Mouse (Mus musculus): ENCODE measurements at regions not wholly inside any gene's neighbourhood (a gene's known extent, or its start where the extent isn't known, plus 50 kb on each side); places are given as distances from the start of the nearest gene placed in this dataset.
A peak's percentile ranks its signal among the peaks of the same experiment; 100 is the strongest.

- H3K27me3 ChIP-seq (ENCODE audit: control insufficient read depth, insufficient read depth, low read length): no peaks in the 10 kb centered on the region
- H3K9me3 ChIP-seq (ENCODE audit: control insufficient read depth, low read length): no peaks in the 10 kb centered on the region
- ATAC-seq (ENCODE audit: insufficient read depth, low FRiP score, low TSS enrichment) (no peak), DNase-seq (ENCODE audit: low spot score) (no peak)
- no peaks in the 10 kb centered on the region for H3K36me3 ChIP-seq (ENCODE audit: control insufficient read depth, insufficient read depth, low read length)
- H3K27ac ChIP-seq (ENCODE audit: low read depth, low read length): no peak overlapping the region
- WGBS: 68% methylated on average over 2 of the region's 2 CpGs
- no peaks in the 10 kb centered on the region for H3K4me1 ChIP-seq (ENCODE audit: control insufficient read depth, insufficient read depth, low read length)
- H3K4me3 ChIP-seq (ENCODE audit: low read depth, low read length): no peak overlapping the region
- no peak overlapping the region for H3K9ac ChIP-seq (ENCODE audit: low read length)
- H3K4me2 ChIP-seq (ENCODE audit: low read depth): no peak overlapping the region
Measured at GRCm38 (mm10) chr2:80717979-80718378, 100.9 kb downstream of the Nup35 start.

- no peaks in the 10 kb centered on the region for H3K27me3 ChIP-seq (ENCODE audit: control insufficient read depth, insufficient read depth, low read length)
- DNase-seq (ENCODE audit: low spot score) (no peak), ATAC-seq (ENCODE audit: insufficient read depth, low FRiP score, low TSS enrichment) (no peak)
- H3K27ac ChIP-seq (ENCODE audit: low read depth, low read length): no peak overlapping the region
- H3K36me3 ChIP-seq (ENCODE audit: control insufficient read depth, insufficient read depth, low read length): no peaks in the 10 kb centered on the region
- no peaks in the 10 kb centered on the region for H3K9me3 ChIP-seq (ENCODE audit: control insufficient read depth, low read length)
- H3K4me1 ChIP-seq (ENCODE audit: control insufficient read depth, insufficient read depth, low read length): no peaks in the 10 kb centered on the region
- H3K4me2 ChIP-seq (ENCODE audit: low read depth): no peak overlapping the region
- 84% methylated on average over 5 of the region's 5 CpGs for WGBS
- no peak overlapping the region for H3K4me3 ChIP-seq (ENCODE audit: low read depth, low read length)
- no peak overlapping the region for H3K9ac ChIP-seq (ENCODE audit: low read length)
Measured at GRCm38 (mm10) chr2:80724085-80724484, 107.0 kb downstream of the Nup35 start.

DNA sequence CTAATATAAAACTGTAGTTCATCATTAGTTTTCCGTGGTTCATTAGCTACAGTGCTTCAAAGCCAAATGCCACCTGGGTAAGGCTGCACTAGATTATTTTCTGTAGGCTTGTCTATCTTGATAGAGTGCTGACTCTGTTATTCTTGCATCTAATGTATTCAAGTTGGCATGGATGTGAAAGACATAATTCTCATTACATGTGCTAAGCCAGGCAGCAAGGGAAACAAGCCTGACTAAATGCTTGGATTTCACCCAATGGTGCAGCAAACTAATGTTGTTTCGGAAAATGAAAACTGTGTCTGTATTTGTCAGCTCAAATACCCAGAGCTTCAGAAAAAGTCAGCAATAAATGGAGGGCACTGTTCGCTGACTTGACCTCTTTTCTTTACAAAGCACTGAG lies 114.3 kb downstream of the Nup35 start:
- 87% methylated on average over 3 of the region's 3 CpGs for whole genome bisulfite sequencing
- no peak for ATAC-seq (ENCODE audit: insufficient read depth, low FRiP score, low TSS enrichment)

GRCm38 (mm10) chr2:80746737-80747136 lies 129.7 kb downstream of the Nup35 start:
- DNase-seq (ENCODE audit: low spot score): no peak
- Histone ChIP-seq H3K4me3 (ENCODE audit: low read depth, low read length) (no peak overlapping the region), H3K9ac (ENCODE audit: low read length) (no peak overlapping the region), H3K27ac (ENCODE audit: low read depth, low read length) (no peak overlapping the region), H3K36me3 (ENCODE audit: control insufficient read depth, insufficient read depth, low read length) (no peaks in the 10 kb centered on the region), H3K9me3 (ENCODE audit: control insufficient read depth, low read length) (no peaks in the 10 kb centered on the region), H3K27me3 (ENCODE audit: control insufficient read depth, insufficient read depth, low read length) (no peaks in the 10 kb centered on the region), H3K4me1 (ENCODE audit: control insufficient read depth, insufficient read depth, low read length) (no peaks in the 10 kb centered on the region), H3K4me2 (ENCODE audit: low read depth) (no peak overlapping the region)
- 81% methylated on average over 6 of the region's 6 CpGs for WGBS
- ATAC-seq (ENCODE audit: insufficient read depth, low FRiP score, low TSS enrichment): no peak

More for the DNA sequence above, 114.3 kb downstream of the Nup35 start:
- Histone ChIP-seq H3K9ac (ENCODE audit: low read length) (no peak overlapping the region), H3K9me3 (ENCODE audit: control insufficient read depth, low read length) (no peaks in the 10 kb centered on the region), H3K4me1 (ENCODE audit: control insufficient read depth, insufficient read depth, low read length) (no peaks in the 10 kb centered on the region), H3K27ac (ENCODE audit: low read depth, low read length) (no peak overlapping the region), H3K4me3 (ENCODE audit: low read depth, low read length) (no peak overlapping the region), H3K4me2 (ENCODE audit: low read depth) (no peak overlapping the region), H3K36me3 (ENCODE audit: control insufficient read depth, insufficient read depth, low read length) (no peaks in the 10 kb centered on the region), H3K27me3 (ENCODE audit: control insufficient read depth, insufficient read depth, low read length) (no peaks in the 10 kb centered on the region)
- no peak for DNase-seq (ENCODE audit: low spot score)

DNA sequence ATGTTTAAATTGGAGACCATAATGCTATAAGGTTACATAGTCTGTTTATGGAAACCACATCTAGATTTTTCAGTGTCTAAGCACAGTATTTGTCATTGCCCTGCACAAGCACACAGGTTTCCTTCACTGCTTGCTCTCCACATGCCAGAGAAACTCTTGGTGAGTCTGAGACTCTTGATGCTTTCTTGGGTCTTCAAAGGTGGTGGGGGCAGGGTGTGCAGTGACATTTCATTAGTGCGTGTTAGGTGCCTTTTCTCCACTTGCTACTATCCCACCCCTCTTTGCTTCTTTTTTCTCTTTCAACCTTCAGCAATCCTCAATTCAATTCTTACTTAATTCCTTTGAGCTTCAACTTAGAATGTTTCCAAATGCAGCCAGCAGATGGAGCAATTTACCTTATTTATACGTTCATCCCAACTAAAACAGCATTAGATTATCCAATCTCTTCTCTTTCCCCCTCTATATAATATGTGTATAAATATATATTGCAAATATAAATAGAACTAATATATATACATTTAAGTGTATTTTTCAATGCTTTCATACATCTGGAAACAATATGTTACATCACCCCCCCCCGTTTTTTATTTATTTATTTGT lies 145.1 kb downstream of the Nup35 start:
- WGBS: 42% methylated on average over 3 of the region's 3 CpGs
- no peaks in the 10 kb centered on the region for H3K27me3 ChIP-seq (ENCODE audit: control insufficient read depth, insufficient read depth, low read length)
- H3K9me3 ChIP-seq (ENCODE audit: control insufficient read depth, low read length): no peaks in the 10 kb centered on the region
- no peak for ATAC-seq (ENCODE audit: insufficient read depth, low FRiP score, low TSS enrichment)
- no peaks in the 10 kb centered on the region for H3K36me3 ChIP-seq (ENCODE audit: control insufficient read depth, insufficient read depth, low read length)
- peak; percentile 38 for DNase-seq (ENCODE audit: low spot score)
- H3K4me1 ChIP-seq (ENCODE audit: control insufficient read depth, insufficient read depth, low read length): no peaks in the 10 kb centered on the region
- H3K4me3 ChIP-seq (ENCODE audit: low read depth, low read length): no peak overlapping the region
- no peak overlapping the region for H3K4me2 ChIP-seq (ENCODE audit: low read depth)
- no peak overlapping the region for H3K27ac ChIP-seq (ENCODE audit: low read depth, low read length)
- H3K9ac ChIP-seq (ENCODE audit: low read length): no peak overlapping the region

GRCm38 (mm10) chr2:80771176-80771575 lies 154.1 kb downstream of the Nup35 start:
- no peak for DNase-seq (ENCODE audit: low spot score)
- H3K4me2 ChIP-seq (ENCODE audit: low read depth): no peak overlapping the region
- H3K36me3 ChIP-seq (ENCODE audit: control insufficient read depth, insufficient read depth, low read length): no peaks in the 10 kb centered on the region
- 69% methylated on average over 5 of the region's 5 CpGs for WGBS
- no peaks in the 10 kb centered on the region for H3K4me1 ChIP-seq (ENCODE audit: control insufficient read depth, insufficient read depth, low read length)
- no peak overlapping the region for H3K4me3 ChIP-seq (ENCODE audit: low read depth, low read length)
- no peaks in the 10 kb centered on the region for H3K27me3 ChIP-seq (ENCODE audit: control insufficient read depth, insufficient read depth, low read length)
- no peak for ATAC-seq (ENCODE audit: insufficient read depth, low FRiP score, low TSS enrichment)
- no peaks in the 10 kb centered on the region for H3K9me3 ChIP-seq (ENCODE audit: control insufficient read depth, low read length)
- H3K27ac ChIP-seq (ENCODE audit: low read depth, low read length): no peak overlapping the region
- no peak overlapping the region for H3K9ac ChIP-seq (ENCODE audit: low read length)

GRCm38 (mm10) chr2:80772455-80772854 lies 155.4 kb downstream of the Nup35 start:
- ATAC-seq (ENCODE audit: insufficient read depth, low FRiP score, low TSS enrichment): no peak
- Histone ChIP-seq H3K9me3 (ENCODE audit: control insufficient read depth, low read length) (no peaks in the 10 kb centered on the region), H3K4me2 (ENCODE audit: low read depth) (no peak overlapping the region), H3K27me3 (ENCODE audit: control insufficient read depth, insufficient read depth, low read length) (no peaks in the 10 kb centered on the region), H3K36me3 (ENCODE audit: control insufficient read depth, insufficient read depth, low read length) (no peaks in the 10 kb centered on the region), H3K4me3 (ENCODE audit: low read depth, low read length) (no peak overlapping the region), H3K4me1 (ENCODE audit: control insufficient read depth, insufficient read depth, low read length) (no peaks in the 10 kb centered on the region), H3K9ac (ENCODE audit: low read length) (no peak overlapping the region), H3K27ac (ENCODE audit: low read depth, low read length) (no peak overlapping the region)
- 74% methylated on average over 3 of the region's 3 CpGs for WGBS
- DNase-seq (ENCODE audit: low spot score): no peak

DNA sequence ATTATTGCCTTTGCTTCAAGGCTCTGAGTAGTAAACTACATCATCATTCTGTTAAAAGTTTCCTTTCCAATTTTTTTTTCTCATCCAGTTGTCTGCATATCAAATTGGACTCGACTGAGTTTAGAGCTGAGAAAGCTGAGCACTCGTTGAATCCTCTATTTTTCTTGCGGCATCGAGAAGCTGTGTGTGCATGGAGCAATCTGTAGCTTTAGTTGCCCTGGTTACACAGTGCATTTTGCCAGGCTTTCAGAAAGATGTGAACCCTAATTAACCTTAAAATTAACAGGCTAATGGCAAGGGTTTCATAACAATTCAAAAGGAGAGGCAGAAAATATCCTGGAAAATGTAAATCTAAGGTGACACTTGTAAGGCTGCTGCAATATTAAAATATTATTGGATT lies 169.3 kb downstream of the Nup35 start:
- Histone ChIP-seq H3K4me2 (ENCODE audit: low read depth) (no peak overlapping the region), H3K9me3 (ENCODE audit: control insufficient read depth, low read length) (no peaks in the 10 kb centered on the region), H3K27ac (ENCODE audit: low read depth, low read length) (no peak overlapping the region), H3K4me3 (ENCODE audit: low read depth, low read length) (no peak overlapping the region), H3K9ac (ENCODE audit: low read length) (no peak overlapping the region), H3K36me3 (ENCODE audit: control insufficient read depth, insufficient read depth, low read length) (no peaks in the 10 kb centered on the region), H3K4me1 (ENCODE audit: control insufficient read depth, insufficient read depth, low read length) (no peaks in the 10 kb centered on the region), H3K27me3 (ENCODE audit: control insufficient read depth, insufficient read depth, low read length) (no peaks in the 10 kb centered on the region)
- 85% methylated on average over 4 of the region's 4 CpGs for WGBS
- DNase-seq (ENCODE audit: low spot score): no peak
- no peak for ATAC-seq (ENCODE audit: insufficient read depth, low FRiP score, low TSS enrichment)

- H3K9me3 ChIP-seq (ENCODE audit: control insufficient read depth, low read length): no peaks in the 10 kb centered on the region
- no peak overlapping the region for H3K4me3 ChIP-seq (ENCODE audit: low read depth, low read length)
- H3K4me1 ChIP-seq (ENCODE audit: control insufficient read depth, insufficient read depth, low read length): no peaks in the 10 kb centered on the region
- H3K9ac ChIP-seq (ENCODE audit: low read length): no peak overlapping the region
- ATAC-seq (ENCODE audit: insufficient read depth, low FRiP score, low TSS enrichment) (no peak), DNase-seq (ENCODE audit: low spot score) (no peak)
- no peak overlapping the region for H3K27ac ChIP-seq (ENCODE audit: low read depth, low read length)
- H3K4me2 ChIP-seq (ENCODE audit: low read depth): no peak overlapping the region
- 69% methylated on average over 14 of the region's 14 CpGs for WGBS
- H3K27me3 ChIP-seq (ENCODE audit: control insufficient read depth, insufficient read depth, low read length): no peaks in the 10 kb centered on the region
- H3K36me3 ChIP-seq (ENCODE audit: control insufficient read depth, insufficient read depth, low read length): no peaks in the 10 kb centered on the region
Measured at GRCm38 (mm10) chr2:80793345-80794147, 176.5 kb downstream of the Nup35 start.
